Mouse (Mus musculus) limb, embryonic 11.5 days (tissue): ENCODE data around the gene Gm10273. TPM values are rescaled to one million over a fixed set of nuclear protein-coding genes. Genes with fewer than 3 reads are reported as not detected.

Experiments used
- polyA plus RNA-seq: library from polyadenylated mRNA; unstranded; fragments of >200 nt; fragmentation: Nextera tagmentation; extraction: Ambion mirVana; gene quantifications from 2 replicates; pipeline ENCODE4 v1.2.1, GENCODE M21; 2014

Gm10273 gene
- polyA plus RNA-seq, 1 experiment from 2014 or later, result 5.1 TPM

Other genes starting within 250 kb of the Gm10273 start
- 51.8 and 56.5 TPM in 2 replicates for gene Sept10, start 173.8 kb upstream of the Gm10273 start, polyA plus RNA-seq
- gene Sowahc, start 173.7 kb upstream of the Gm10273 start, polyA plus RNA-seq, result 10.2 and 11.0 TPM in 2 replicates
- gene P4ha1, start 72.3 kb upstream of the Gm10273 start, polyA plus RNA-seq, result 60.9 and 68.7 TPM in 2 replicates
- not detected in 2 replicates for gene Pla2g12b, start 8.0 kb downstream of the Gm10273 start, polyA plus RNA-seq
- gene Oit3, start 46.1 kb downstream of the Gm10273 start, polyA plus RNA-seq, result 0.31 and 1.1 TPM in 2 replicates
- not detected in 2 replicates for gene Gm10322, start 220.4 kb downstream of the Gm10273 start, polyA plus RNA-seq
- gene Mcu, start 221.1 kb downstream of the Gm10273 start, polyA plus RNA-seq, result 34.0 and 34.8 TPM in 2 replicates